Mouse (Mus musculus): ENCODE data around the gene Enpp1. TPM values are rescaled to one million over a fixed set of nuclear protein-coding genes. Genes with fewer than 3 reads are reported as not detected.
A peak's percentile ranks its signal among the peaks of the same experiment; 100 is the strongest.
"Not testable (repeated sequence)": the region's sequence is repeated elsewhere in the genome, so short reads cannot be mapped to it uniquely, and the experiment has no call there.

Enpp1 gene
- total RNA-seq, 2 experiments from 2014 or later, result 2.6 to 6.1 TPM

DNA sequence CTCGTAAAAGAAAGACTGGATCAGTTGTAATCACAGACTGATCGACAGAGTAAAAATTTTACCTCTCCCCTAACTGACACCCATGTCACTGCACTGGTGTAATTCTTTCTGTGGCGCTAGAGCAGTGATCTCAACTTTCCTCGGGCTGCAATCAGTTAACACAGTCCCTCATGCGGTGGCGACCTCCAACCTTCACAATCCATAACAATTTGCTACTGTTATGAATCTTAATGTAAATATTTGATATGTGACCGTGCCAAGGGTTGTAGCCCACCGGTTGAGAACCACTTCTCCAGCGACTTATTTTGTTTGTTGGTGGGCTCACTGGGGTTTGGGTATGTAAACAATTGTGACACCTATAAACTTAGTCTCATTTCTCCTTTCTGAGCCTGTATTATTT lies 83.5 kb downstream of the Enpp1 start:
- no peak for DNase-seq
- intact Hi-C loops (cut with DNase I), result loop anchor here (5.0 kb wide), 1 partner anchor 296 kb away; no protein-coding TSS in a partner anchor
- no peak overlapping the region for H3K27ac ChIP-seq
- H3K4me3 ChIP-seq, result no peak overlapping the region
- no peak for TF ChIP-seq CTCF (IDR thresholded peaks at IDR 0.05)

DNA sequence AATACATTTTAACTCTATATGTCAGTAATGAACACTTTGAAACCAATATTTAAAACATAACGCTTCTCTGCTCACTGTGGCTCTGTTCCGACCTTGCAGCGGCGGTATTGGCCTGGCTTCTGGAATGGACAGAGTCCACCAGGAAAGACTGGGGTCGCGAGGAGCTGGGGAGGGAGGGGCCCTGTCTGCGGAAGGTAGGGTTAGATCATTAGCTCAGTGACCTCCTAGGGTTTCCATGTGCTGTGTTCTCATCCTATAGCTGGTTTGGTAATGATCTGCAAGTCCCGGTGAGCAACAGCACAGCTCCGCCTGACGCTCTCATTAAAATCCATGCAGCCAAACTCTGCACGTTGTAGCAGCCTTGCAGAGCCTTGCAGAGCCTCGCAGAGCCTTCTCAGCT lies 84.7 kb downstream of the Enpp1 start:
- no peak for TF ChIP-seq CTCF (IDR thresholded peaks at IDR 0.05)
- Histone ChIP-seq H3K27ac (no peak overlapping the region), H3K4me3 (no peak overlapping the region)
- DNase-seq, result no peak
- intact Hi-C loops (cut with DNase I), result loop anchor here (5.0 kb wide), 1 partner anchor 295 kb away; no protein-coding TSS in a partner anchor

DNA sequence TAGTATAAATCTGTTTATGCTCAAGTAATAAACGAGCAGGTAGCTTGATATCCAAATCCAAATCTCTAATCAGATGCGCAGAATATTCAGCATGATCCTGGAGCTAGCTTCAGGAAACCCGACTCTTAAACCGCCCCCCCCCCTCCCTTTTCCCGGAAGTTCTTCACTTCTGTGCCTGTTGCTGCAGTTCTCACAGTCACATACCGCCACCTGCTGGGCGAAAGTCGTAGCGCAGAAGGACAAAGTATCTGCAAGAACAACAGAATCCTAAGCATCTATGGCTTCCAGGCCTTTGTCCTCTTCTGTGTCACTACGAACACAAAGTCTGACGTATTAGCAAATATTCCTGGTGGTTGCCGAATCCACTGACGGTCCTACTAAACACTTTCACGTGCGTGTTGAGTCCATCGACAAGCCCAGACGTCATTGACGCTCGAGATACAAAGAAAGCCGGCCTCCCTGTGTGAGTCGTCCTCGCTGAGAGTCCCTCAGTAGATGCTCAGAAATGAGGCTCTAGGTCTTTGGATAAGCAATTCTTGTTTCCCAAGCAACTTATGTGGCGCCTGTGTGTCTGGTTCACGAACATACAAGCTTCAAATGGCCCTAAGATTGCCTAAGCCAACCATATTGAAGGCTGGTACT lies 86.8 kb downstream of the Enpp1 start:
- peak; percentile 88 for DNase-seq
- TF ChIP-seq CTCF (IDR thresholded peaks at IDR 0.05), result peak; percentile 73
- Histone ChIP-seq H3K4me3 (peak overlapping the region; percentile 33; the same call in 1 of the 2 replicates), H3K27ac (no peak overlapping the region)
- intact Hi-C loops (cut with DNase I), result loop anchor here (2.0 to 5.0 kb wide), 2 partner anchors 34 to 293 kb away; no protein-coding TSS in a partner anchor

DNA sequence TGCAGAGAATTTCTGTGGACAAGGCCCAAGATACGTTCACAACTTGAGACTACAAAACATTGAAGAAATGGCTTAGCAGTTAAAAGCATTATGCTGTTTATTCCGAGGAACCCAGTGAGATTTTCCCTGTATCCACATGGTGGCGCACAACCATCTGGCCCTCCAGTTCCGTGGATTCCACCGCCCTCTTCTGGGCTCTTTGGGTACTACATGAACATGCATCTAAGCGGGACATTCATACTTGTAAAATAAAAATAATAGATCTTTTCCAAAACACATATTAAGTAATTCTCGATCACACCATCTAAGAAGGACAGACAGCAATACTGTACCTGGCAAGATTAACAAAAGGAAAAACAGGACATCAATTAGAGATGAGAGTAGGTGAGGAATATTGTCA lies 89.4 kb downstream of the Enpp1 start:
- intact Hi-C loops (cut with DNase I), result loop anchor here (2.0 to 5.0 kb wide), 2 partner anchors 240 to 305 kb away; no protein-coding TSS in a partner anchor
- H3K27ac ChIP-seq, result no peak overlapping the region

DNA sequence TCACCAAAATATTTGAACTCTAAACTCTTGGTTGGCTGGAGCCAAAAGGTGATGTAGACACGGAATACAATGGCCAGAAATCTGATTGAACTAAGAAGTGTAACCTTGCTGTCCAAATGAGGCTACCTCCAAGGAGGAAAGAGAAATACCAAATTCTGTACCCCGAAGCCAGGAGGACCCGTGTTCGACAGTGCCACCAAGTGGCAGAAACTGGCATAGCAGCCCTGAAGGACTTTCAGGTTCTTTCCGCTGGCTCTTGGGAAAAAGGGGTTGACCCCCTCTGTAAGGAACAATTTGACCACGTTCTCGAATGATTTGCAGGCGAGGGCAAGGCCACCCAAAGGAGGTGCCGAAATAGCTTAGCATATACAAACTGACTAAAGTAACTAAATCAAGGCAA lies 90.4 kb downstream of the Enpp1 start:
- H3K27ac ChIP-seq, result no peak overlapping the region
- intact Hi-C loops (cut with DNase I), result loop anchor here (5.0 kb wide), 1 partner anchor 304 kb away; no protein-coding TSS in a partner anchor
- peak; percentile 97 for TF ChIP-seq CTCF (IDR thresholded peaks at IDR 0.05)
- no peak overlapping the region for H3K4me3 ChIP-seq
- peak; percentile 61 for DNase-seq

More for the DNA sequence above, 89.4 kb downstream of the Enpp1 start:
- DNase-seq, result peak; percentile 81
- TF ChIP-seq CTCF (IDR thresholded peaks at IDR 0.05), result peak; percentile 97
- no peak overlapping the region for H3K4me3 ChIP-seq

DNA sequence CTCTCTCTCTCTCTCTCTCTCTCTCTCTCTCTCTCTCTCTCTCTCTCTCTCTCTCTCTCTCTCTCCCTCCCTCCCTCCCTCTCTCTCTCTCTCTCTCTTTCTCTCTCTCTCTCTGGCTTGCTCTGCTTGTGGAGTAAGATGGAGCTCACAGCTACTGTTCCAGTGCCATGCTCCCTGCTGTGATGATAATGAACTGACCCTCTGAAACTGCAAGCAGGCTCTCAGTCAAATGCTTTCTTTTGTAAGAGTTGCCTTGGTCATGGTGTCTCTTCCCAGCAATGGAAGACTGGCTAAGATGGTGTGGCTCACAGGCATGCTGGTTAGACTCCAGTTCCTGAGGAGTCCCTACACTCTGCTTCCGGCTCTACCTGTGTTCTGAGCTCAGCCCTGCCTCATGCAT lies 95.4 kb downstream of the Enpp1 start:
- H3K27ac ChIP-seq; intact Hi-C loops (cut with DNase I); H3K4me3 ChIP-seq; DNase-seq: not testable (repeated sequence)

DNA sequence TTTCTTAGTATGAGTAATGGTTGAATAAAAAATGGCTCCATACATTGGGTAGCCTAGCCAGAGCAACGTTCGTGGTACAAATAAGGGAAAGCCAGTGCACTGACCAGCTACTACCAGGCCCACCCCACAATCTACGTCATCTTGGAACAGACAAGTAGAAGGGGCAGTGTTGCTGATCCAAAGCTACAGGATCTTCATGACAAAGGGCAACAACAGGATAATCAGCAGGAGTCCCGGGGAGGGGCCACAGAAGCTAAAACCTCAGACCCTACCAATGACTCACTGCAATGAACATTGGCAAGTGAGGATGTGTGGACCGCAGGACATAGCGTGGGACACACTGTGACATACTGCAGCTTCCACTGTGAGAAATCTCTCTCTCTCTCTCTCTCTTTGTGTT lies 96.2 kb downstream of the Enpp1 start:
- DNase-seq, result no peak
- no peak overlapping the region for H3K27ac ChIP-seq
- no peak for TF ChIP-seq CTCF (IDR thresholded peaks at IDR 0.05)
- intact Hi-C loops (cut with DNase I), result no loop called here
- no peak overlapping the region for H3K4me3 ChIP-seq

DNA sequence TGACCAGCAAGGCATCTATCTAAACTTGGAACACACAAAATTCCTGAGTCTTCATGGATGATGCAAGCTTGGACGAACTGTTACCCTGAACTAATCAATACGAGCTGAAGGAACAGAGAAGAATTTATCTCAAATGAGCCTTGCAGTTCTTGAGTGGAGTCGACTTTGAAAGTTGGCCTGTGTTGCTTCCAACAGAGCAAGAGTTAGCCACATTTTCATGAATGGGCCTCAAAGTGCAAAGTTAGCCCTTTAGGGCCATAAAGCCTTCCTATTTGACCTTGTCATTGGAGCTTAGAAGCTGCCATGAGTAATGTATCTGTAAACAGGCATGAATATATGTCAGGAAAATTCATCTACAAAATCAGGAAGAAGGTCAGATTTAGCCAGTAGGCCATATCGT lies 97.2 kb downstream of the Enpp1 start:
- no peak for DNase-seq
- intact Hi-C loops (cut with DNase I), result no loop called here
- Histone ChIP-seq H3K4me3 (no peak overlapping the region), H3K27ac (no peak overlapping the region)
- TF ChIP-seq CTCF (IDR thresholded peaks at IDR 0.05), result no peak

DNA sequence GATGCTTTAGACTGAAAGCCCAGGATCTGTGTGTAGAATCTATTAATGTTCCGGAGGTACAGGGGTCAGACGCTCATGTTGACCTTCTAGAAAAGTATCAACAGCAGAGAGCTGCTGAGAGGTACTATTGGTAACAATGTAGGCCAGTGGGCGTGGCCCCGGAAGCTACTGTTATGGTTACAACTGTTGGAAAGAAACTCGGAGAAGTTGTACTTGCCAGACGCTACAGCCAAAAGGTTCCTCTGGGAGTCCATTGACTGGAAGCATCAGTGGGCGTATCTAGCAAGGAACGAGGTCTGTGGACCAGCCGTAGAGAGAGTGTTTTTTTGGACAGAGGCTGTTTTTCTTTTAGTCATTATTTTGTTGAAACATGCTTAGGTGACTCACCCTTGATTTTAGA lies 102.2 kb downstream of the Enpp1 start:
- Histone ChIP-seq H3K27ac (peak overlapping the region; percentile 51; the same call in 1 of the 2 replicates), H3K4me3 (no peak overlapping the region)
- TF ChIP-seq CTCF (IDR thresholded peaks at IDR 0.05), result no peak
- DNase-seq, result peak; percentile 80
- intact Hi-C loops (cut with DNase I), result no loop called here

DNA sequence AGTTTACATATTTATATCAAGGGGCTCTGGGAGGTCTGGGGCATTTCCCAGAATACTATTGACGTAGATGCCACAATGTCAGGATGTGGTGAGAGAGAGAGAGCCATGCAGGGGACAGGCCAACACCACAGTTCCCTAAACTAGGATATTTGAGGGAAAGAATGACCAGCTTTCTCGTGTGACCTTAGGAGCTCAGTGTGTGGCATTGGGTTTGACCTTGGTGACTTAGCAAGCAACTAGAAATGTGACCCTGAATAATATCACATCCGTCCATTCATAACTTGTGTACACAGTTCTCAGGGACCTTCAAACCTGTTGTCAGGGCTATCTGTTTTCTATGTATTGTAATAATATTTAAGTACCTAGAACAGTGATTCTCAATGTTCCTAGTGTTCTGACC lies 102.8 kb downstream of the Enpp1 start:
- H3K4me3 ChIP-seq, result no peak overlapping the region
- DNase-seq, result no peak
- TF ChIP-seq CTCF (IDR thresholded peaks at IDR 0.05), result no peak
- intact Hi-C loops (cut with DNase I), result no loop called here
- H3K27ac ChIP-seq, result no peak overlapping the region

DNA sequence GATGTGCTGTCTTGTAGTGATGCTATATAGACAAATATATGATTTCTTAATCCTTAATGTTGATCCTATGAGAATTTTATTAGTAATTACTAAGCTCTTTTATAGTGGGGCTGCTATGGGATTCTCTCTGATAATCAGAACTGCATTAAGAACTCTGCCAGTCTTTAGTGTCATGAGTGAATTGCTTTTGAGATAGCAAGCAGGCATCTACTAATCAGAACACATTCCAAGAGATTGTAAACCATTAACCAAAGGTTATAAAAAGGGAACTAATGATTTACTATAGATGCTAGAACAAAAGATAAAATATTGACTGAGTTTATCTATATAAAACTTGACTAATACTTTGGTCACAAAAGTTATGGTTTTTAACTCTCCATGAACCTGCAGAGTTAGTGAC lies 108.2 kb downstream of the Enpp1 start:
- no peak for DNase-seq
- Histone ChIP-seq H3K27ac (no peak overlapping the region), H3K4me3 (no peak overlapping the region)
- intact Hi-C loops (cut with DNase I), result no loop called here
- TF ChIP-seq CTCF (IDR thresholded peaks at IDR 0.05), result no peak

DNA sequence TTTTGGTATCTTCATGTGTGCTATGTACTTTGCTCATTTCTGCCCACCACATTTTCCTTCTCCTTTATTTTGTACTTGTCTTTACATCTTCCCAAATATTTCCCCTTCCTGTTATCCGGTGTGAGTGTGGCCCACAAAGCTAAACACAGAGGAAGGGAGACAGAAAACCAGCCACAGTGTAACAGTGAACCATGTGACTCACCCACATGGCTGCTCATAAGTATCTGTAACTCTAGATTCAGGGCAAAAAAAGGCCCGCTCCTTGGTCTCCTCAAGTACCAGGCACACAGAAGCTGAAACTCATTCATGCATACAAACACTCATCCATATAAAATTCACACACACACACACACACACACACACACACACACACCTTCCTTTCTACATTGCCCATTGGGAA lies 108.9 kb downstream of the Enpp1 start:
- DNase-seq, result no peak
- intact Hi-C loops (cut with DNase I), result no loop called here

DNA sequence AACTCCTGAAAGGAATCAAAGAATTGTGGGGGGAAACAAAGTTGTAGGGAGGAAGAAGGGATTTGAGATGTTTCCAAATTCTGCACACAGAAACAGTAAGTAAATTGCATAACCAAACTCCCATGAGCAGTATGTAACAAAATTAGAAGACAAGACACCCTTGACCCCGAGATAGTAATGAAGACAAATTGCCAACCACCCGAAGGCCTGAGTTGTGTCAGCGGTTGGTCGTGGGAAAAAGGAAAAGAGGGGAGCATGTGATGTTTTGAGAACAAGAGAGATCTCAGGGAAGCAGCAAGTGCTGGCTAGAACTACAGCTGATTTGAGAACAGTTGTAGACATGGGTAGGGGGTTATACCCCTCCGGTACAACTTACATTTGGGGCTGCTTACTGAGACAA lies 112.2 kb downstream of the Enpp1 start:
- DNase-seq, result no peak
- intact Hi-C loops (cut with DNase I), result loop anchor here (10.0 kb wide), 1 partner anchor 285 kb away; no protein-coding TSS in a partner anchor
- Histone ChIP-seq H3K4me3 (no peak overlapping the region), H3K27ac (peak overlapping the region; percentile 43)
- no peak for TF ChIP-seq CTCF (IDR thresholded peaks at IDR 0.05)

More for the DNA sequence above, 108.9 kb downstream of the Enpp1 start:
- H3K4me3 ChIP-seq, result no peak overlapping the region
- H3K27ac ChIP-seq, result no peak overlapping the region
- TF ChIP-seq CTCF (IDR thresholded peaks at IDR 0.05), result no peak

DNA sequence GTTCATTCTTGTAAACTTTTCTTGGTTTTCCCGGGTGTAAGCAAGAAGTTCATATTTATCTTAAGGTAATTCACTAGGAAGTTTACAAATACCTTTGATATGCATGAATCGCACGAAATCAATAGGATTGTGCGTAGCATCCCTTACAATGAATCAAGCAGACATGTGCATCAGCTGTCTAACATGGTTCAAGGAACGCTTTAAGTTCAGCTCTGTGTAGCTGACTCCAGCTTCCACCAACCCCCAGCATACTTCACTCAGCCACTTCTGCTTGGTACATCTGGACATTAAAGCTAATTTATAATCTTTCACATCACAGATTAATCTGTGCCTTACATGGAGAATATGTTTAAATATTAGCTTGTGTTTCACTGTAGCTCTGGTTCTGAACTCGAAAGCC lies 113.3 kb downstream of the Enpp1 start:
- Histone ChIP-seq H3K4me3 (peak overlapping the region; percentile 83), H3K27ac (peak overlapping the region; percentile 85; the same call in 1 of the 2 replicates)
- no peak for TF ChIP-seq CTCF (IDR thresholded peaks at IDR 0.05)
- DNase-seq, result no peak
- intact Hi-C loops (cut with DNase I), result loop anchor here (10.0 kb wide), 1 partner anchor 284 kb away; no protein-coding TSS in a partner anchor
